Mouse (Mus musculus) urinary bladder, postnatal 0 days (tissue): ENCODE results near the gene Alas2. TPM values are rescaled to one million over a fixed set of nuclear protein-coding genes. Genes with fewer than 3 reads are reported as not detected.

Source experiments
- microRNA-seq: library from miRNA; unstranded; fragments of <30 nt; microRNA quantifications from one replicate; pipeline ENCODE4, GENCODE M21; 2016
- polyA plus RNA-seq: library from polyadenylated mRNA; unstranded; fragments of >200 nt; fragmentation: Nextera tagmentation; extraction: Ambion mirVana; gene quantifications from 2 replicates; pipeline ENCODE4 v1.2.1, GENCODE M21; 2015

The Alas2 gene
- 46.5 and 143 TPM in 2 replicates for polyA plus RNA-seq

GRCm38 (mm10) chrX:150547239-150547638 lies at the start of gene Alas2:
Gene Alas2, plus strand, starts transcription at chrX:150547375.

GRCm38 (mm10) chrX:150588023-150588764 lies 41.0 kb downstream of the Alas2 start, which contains the start of gene Pfkfb1:
Gene Pfkfb1, plus strand, starts transcription at chrX:150588229.

GRCm38 (mm10) chrX:150589696-150590095 lies 42.5 kb downstream of the Alas2 start, which contains the start of gene Apex2:
Gene Apex2, minus strand, starts transcription at chrX:150589868.

Small RNAs within 50 kb of the gene (microRNA-seq; reads per million reads assigned to microRNA genes)
- gene Mir3620: not detected

Other genes starting within 250 kb of the Alas2 start
- gene Tmem29, start 88.2 kb upstream of the Alas2 start, polyA plus RNA-seq: 22.3 and 23.3 TPM in 2 replicates
- 2.5 and 2.8 TPM in 2 replicates for gene Pfkfb1, start 40.9 kb downstream of the Alas2 start, polyA plus RNA-seq
- 6.6 and 7.2 TPM in 2 replicates for gene Apex2, start 42.5 kb downstream of the Alas2 start, polyA plus RNA-seq
- 3.4 and 4.1 TPM in 2 replicates for gene Tro, start 110.2 kb downstream of the Alas2 start, polyA plus RNA-seq